Comparison of ENCODE assay signal across 17 mouse cellular contexts in the genomic region with DNA sequence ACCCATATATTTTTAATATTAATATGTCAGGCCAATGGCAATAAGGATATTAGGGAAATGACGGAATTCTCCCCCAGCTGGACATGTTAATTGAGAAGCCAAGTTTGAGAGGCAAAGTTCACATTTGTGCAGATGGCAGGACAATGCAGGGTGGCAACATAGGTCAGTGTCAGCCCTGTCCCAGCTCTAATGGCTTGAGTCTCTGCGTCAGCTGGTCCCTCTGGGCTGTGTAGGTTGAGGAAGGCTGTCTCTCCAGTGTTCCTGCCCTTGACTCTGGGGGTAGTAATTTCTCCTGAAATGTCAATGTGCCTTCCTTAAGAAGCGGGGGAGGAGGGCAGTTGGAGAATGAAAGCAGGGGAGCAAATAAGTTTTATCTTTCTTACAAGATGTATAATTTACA.
"Had no signal": no experiment of that assay in that cellular context is flagged by ENCODE, and none has a peak within 500 bp of the region (broad histone marks: within the 10 kb centered on the region; RNA-seq: fewer than 3 reads in every experiment).

No protein-coding gene starts in this region.

- H3K9me3 ChIP-seq: limb, embryonic 12.5 days; limb, embryonic 15.5 days; liver, embryonic 12.5 days; liver, embryonic 15.5 days; midbrain, embryonic 13.5 days; stomach, embryonic 15.5 days had no signal

- H3K4me2 ChIP-seq: limb, embryonic 12.5 days; limb, embryonic 15.5 days; liver, embryonic 12.5 days; liver, embryonic 15.5 days; midbrain, embryonic 13.5 days; stomach, embryonic 15.5 days had no signal

- H3K9ac ChIP-seq: limb, embryonic 12.5 days; limb, embryonic 15.5 days; liver, embryonic 12.5 days; liver, embryonic 15.5 days; midbrain, embryonic 13.5 days; stomach, embryonic 15.5 days had no signal

- H3K36me3 ChIP-seq: limb, embryonic 12.5 days; limb, embryonic 15.5 days; liver, embryonic 12.5 days; liver, embryonic 15.5 days; midbrain, embryonic 13.5 days; stomach, embryonic 15.5 days had no signal

- H3K27me3 ChIP-seq: limb, embryonic 12.5 days; limb, embryonic 15.5 days; liver, embryonic 12.5 days; liver, embryonic 15.5 days; stomach, embryonic 15.5 days had no signal

- H3K4me1 ChIP-seq: limb, embryonic 12.5 days; limb, embryonic 15.5 days; liver, embryonic 12.5 days; liver, embryonic 15.5 days; midbrain, embryonic 13.5 days; stomach, embryonic 15.5 days had no signal

- H3K27ac ChIP-seq: limb, embryonic 12.5 days; limb, embryonic 15.5 days; liver, embryonic 12.5 days; liver, embryonic 15.5 days; midbrain, embryonic 13.5 days; stomach, embryonic 15.5 days had no signal

- ATAC-seq: intestine, postnatal 0 days; liver, embryonic 12.5 days; midbrain, embryonic 13.5 days had no signal

- DNase-seq: kidney, adult 2 months; kidney, postnatal 36 days; layer of hippocampus, postnatal 36 days; left cerebral cortex, postnatal 4 days; lung, adult 2 months; lung, postnatal 14 days; lung, postnatal 4 days; right cerebral cortex, postnatal 25 days; spleen, adult 18-20 months; thymus, postnatal 25 days had no signal

- H3K4me3 ChIP-seq: limb, embryonic 12.5 days; limb, embryonic 15.5 days; liver, embryonic 12.5 days; liver, embryonic 15.5 days; midbrain, embryonic 13.5 days; stomach, embryonic 15.5 days had no signal
